Mouse (Mus musculus) stomach, embryonic 14.5 days (tissue): Measurements from ENCODE around the gene Sipa1. TPM values are rescaled to one million over a fixed set of nuclear protein-coding genes. Genes with fewer than 3 reads are reported as not detected.

ENCODE experiments used
- ATAC-seq: fragments of 200-750 bp; cut with Nextera tagmentation; 2 replicates; pipeline ENCODE4 v1.8.0; 2017; ENCODE audit warnings: low read depth, moderate TSS enrichment; ENCODE audit not compliant: insufficient number of reproducible peaks, insufficient read depth, low FRiP score
- H3K27ac ChIP-seq: fragments of 300-500 bp; sonication (generic); 2 replicates; pipeline ENCODE4 v1.5.1; 2014; ENCODE audit warnings: mild to moderate bottlenecking, low read length, moderate library complexity, mixed read lengths
- H3K27me3 ChIP-seq: fragments of 300-500 bp; sonication (generic); 2 replicates; pipeline ENCODE4 v1.6.1; 2014; ENCODE audit warnings: low read length, control low read depth, mixed read lengths; ENCODE audit not compliant: control insufficient read depth, insufficient read depth
- H3K36me3 ChIP-seq: fragments of 300-500 bp; sonication (generic); 2 replicates; pipeline ENCODE4 v1.6.1; 2014; ENCODE audit warnings: mild to moderate bottlenecking, control low read depth, low read length, moderate library complexity, mixed read lengths; ENCODE audit not compliant: control insufficient read depth, insufficient read depth
- H3K4me1 ChIP-seq: fragments of 300-500 bp; sonication (generic); 2 replicates; pipeline ENCODE4 v1.6.1; 2014; ENCODE audit warnings: low read length, control low read depth, mixed read lengths; ENCODE audit not compliant: control insufficient read depth, insufficient read depth
- H3K4me2 ChIP-seq: fragments of 300-500 bp; sonication (generic); replicated peaks from 2 replicates; pipeline ENCODE4 v1.6.1; 2014; ENCODE audit warnings: low read depth, low read length, control low read depth
- H3K4me3 ChIP-seq: fragments of 300-500 bp; sonication (generic); 2 replicates; pipeline ENCODE4 v1.5.1; 2014; ENCODE audit warnings: low read depth, low read length, control low read depth
- H3K9ac ChIP-seq: fragments of 300-500 bp; sonication (generic); replicated peaks from 2 replicates; pipeline ENCODE4 v1.6.1; 2014; ENCODE audit warnings: low read depth, mild to moderate bottlenecking, control low read depth, low read length, moderate library complexity, mixed read lengths
- H3K9me3 ChIP-seq: fragments of 300-500 bp; sonication (generic); 2 replicates; pipeline ENCODE4 v1.6.1; 2016; ENCODE audit warnings: low read depth, low read length, control low read depth; ENCODE audit not compliant: control insufficient read depth
- WGBS: fragments of 180-500 bp; shearing (Covaris S2); extraction: QIAGEN DNeasy Blood & Tissue Kit; methylation state at CpG from one replicate; pipeline ENCODE4 v1.1.7; 2014; 5-methylcytosine and 5-hydroxymethylcytosine counted together
- polyA plus RNA-seq: library from polyadenylated mRNA; unstranded; fragments of >200 nt; fragmentation: Nextera tagmentation; extraction: Ambion mirVana; gene quantifications from 2 replicates; pipeline ENCODE4 v1.2.1, GENCODE M21; 2014

Gene Sipa1
- polyA plus RNA-seq, 1 experiment from 2014 or later: 15.2 TPM

DNA sequence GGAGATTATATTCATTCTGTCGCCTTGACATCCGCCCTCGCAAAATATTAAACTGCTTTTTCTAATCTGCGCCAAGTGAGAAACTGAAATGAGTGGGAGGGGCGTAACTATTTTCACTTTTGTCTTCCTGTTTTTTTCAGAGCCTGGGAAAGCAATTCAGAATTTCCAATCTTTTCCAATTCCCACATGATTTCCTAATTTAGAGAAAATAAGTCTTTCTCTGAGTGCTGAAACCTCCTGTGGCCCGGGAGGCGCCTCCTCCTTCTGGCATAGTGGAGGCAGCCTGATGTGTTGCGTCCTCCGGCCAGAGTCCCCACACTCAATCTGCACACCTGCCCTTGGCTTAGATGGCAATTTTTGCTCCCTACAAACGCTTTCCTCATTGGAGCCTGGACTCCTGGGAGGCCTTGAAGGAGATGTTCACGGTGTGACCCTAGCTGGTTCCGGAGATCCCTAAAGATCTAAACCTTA lies 26.9 kb downstream of the Sipa1 start:
- ATAC-seq: no peak

DNA sequence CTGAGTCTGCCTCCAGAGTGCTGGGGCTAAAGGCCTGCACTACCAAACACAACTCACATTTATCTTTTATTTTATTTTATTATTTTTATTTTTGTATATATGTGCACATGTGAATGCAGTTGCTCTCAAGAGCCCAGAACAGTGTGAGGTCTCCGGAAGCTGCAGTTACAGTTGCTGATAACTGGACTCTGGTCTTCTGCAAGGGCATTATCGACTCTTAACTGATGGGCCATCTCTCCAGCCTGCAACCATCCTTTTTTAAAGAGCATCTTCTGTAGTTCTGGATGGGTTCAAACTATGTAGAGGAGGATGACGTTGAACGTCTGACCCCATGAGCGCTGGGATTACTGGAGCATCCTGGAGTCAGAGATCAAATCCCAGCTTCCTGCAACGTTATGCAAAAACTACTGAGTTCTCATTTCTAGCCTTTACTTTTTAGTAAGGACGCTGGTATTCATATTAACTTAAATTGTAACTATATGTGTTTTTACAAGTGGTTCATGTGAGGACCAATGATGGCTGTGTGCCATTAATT lies 27.4 kb downstream of the Sipa1 start:
- no peak overlapping the region for H3K9ac ChIP-seq
- peaks cover 7% of the 10 kb centered on the region; the same call in 1 of the 2 replicates for H3K4me1 ChIP-seq
- H3K36me3 ChIP-seq: peaks cover 24% of the 10 kb centered on the region
- H3K4me3 ChIP-seq: no peak overlapping the region
- WGBS: 72% methylated on average over 7 of the region's 7 CpGs
- H3K4me2 ChIP-seq: peak overlapping the region; percentile 79
- ATAC-seq: no peak
- no peak overlapping the region for H3K27ac ChIP-seq
- H3K9me3 ChIP-seq: no peaks in the 10 kb centered on the region
- no peaks in the 10 kb centered on the region for H3K27me3 ChIP-seq

More for the DNA sequence above, 26.9 kb downstream of the Sipa1 start:
- Histone ChIP-seq H3K27me3 (no peaks in the 10 kb centered on the region), H3K9ac (peak overlapping the region; percentile 84), H3K4me2 (peak overlapping the region; percentile 79), H3K9me3 (no peaks in the 10 kb centered on the region), H3K4me1 (peaks cover 7% of the 10 kb centered on the region; the same call in 1 of the 2 replicates), H3K27ac (peak overlapping the region; percentile 92), H3K36me3 (peaks cover 29% of the 10 kb centered on the region), H3K4me3 (peak overlapping the region; percentile 83)
- 40% methylated on average over 12 of the region's 12 CpGs for WGBS

DNA sequence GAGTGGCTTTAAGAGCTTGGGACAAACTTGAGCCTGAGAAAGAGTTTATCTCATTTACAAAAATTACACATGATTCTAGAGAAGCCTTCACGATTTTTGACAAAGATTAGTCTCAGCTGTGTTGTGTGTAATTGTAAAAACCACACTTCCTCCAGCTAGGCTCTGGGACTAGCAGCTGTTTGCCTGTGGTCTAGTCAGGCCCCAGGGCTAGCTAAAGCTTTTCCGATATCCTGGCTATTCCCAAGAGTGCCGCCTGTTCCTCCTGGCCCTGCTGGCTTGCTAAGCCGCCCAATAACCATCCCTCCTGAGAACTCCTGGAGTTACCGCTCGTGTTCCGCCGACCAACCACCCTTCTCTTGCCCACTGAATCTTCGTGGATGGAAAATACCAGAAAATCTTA lies 31.4 kb downstream of the Sipa1 start:
- ATAC-seq: no peak
- Histone ChIP-seq H3K4me1 (no peaks in the 10 kb centered on the region), H3K27me3 (no peaks in the 10 kb centered on the region), H3K9ac (no peak overlapping the region), H3K9me3 (no peaks in the 10 kb centered on the region), H3K4me2 (no peak overlapping the region), H3K36me3 (no peaks in the 10 kb centered on the region), H3K4me3 (no peak overlapping the region), H3K27ac (no peak overlapping the region)
- 79% methylated on average over 9 of the region's 9 CpGs for WGBS

DNA sequence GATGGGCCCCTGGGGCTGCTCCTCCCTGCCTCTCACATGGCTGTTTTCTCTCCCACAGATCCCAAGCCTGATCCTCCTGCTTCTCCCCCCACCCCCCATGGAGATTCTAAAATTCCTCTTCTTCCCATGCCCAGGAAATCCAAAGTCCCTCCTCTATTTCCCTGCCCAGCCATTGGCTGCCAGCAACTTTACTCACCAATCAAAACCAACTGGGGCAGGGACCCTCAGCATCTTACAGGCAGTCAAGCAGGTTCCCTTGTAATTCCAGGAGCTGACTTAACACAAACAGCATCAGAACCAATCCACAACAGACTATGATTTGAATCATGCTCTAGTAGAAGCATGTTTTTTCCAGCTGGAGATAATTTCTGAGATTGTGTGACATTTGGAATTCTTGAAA lies 33.6 kb downstream of the Sipa1 start:
- Histone ChIP-seq H3K9ac (no peak overlapping the region), H3K36me3 (no peaks in the 10 kb centered on the region), H3K9me3 (no peaks in the 10 kb centered on the region), H3K27me3 (no peaks in the 10 kb centered on the region), H3K4me1 (no peaks in the 10 kb centered on the region), H3K4me3 (no peak overlapping the region), H3K4me2 (no peak overlapping the region), H3K27ac (no peak overlapping the region)
- no peak for ATAC-seq

DNA sequence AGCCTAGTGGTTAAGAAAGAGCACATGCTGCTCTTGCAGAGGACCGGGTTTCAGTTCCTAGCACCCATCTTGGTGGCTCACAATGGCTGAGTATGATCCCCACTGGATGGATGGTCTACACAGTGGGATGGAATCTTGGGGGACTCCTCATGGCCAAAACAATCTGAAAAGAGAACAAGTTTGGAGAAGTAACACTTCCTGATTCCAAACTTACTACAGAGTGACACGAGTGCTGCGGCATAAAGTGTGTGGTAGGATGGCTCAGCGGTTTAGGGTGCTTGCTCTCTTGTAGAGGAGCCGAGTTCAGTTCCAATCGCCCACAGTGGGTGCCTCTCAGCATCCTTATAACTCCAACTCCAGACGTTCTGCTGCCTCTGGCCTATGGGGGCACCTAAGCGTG lies 38.2 kb downstream of the Sipa1 start:
- Histone ChIP-seq H3K4me2 (no peak overlapping the region), H3K9me3 (no peaks in the 10 kb centered on the region), H3K36me3 (no peaks in the 10 kb centered on the region), H3K27ac (no peak overlapping the region), H3K27me3 (no peaks in the 10 kb centered on the region), H3K4me1 (no peaks in the 10 kb centered on the region), H3K4me3 (no peak overlapping the region), H3K9ac (no peak overlapping the region)
- no peak for ATAC-seq
- 92% methylated on average over 8 of the region's 8 CpGs for WGBS

DNA sequence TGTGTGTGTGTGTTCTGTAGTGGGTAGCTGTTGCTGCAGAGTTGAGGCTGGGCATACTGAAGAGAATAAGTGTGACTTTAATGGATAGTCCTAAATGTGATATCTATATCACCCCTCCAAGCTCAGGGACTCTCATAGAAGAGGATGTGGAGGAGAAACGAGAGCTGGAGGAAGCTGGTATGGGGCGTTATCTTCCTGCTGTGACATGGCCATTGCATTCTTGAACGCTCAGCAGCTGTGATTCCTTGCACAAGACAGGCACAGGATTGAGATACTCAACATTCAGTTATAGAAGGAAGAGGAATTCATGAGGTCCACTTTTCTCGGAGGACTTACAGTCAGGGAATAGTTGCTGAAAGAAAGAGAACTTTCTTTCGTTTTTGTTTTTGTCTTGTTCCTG lies 41.6 kb downstream of the Sipa1 start:
- no peak overlapping the region for H3K9ac ChIP-seq
- ATAC-seq: no peak
- 77% methylated on average over 5 of the region's 5 CpGs for WGBS

DNA sequence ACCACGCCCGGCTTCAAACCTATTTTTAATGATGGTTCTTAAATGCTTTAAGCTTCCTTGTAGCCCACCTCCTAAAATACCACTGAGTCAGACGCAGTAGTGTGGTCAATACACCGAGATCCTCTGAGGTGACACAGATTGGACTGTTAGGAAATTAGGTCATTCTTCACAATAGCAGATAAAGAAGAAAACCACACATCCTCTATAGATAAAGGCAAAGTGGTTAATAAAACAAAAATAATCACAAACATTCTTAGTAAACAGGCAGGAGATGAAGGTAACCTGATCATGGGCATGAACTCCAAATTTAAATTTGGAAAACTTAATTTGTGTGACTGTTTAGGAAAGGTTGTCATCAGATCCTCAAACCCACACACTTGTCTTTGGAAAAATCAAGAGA lies 43.5 kb downstream of the Sipa1 start:
- no peak overlapping the region for H3K4me2 ChIP-seq
- ATAC-seq: no peak
- H3K27me3 ChIP-seq: no peaks in the 10 kb centered on the region
- H3K27ac ChIP-seq: no peak overlapping the region
- no peaks in the 10 kb centered on the region for H3K36me3 ChIP-seq
- 78% methylated on average over 4 of the region's 4 CpGs for WGBS
- H3K4me1 ChIP-seq: no peaks in the 10 kb centered on the region
- H3K9me3 ChIP-seq: no peaks in the 10 kb centered on the region
- no peak overlapping the region for H3K4me3 ChIP-seq
- H3K9ac ChIP-seq: no peak overlapping the region

More for the DNA sequence above, 41.6 kb downstream of the Sipa1 start:
- Histone ChIP-seq H3K4me2 (no peak overlapping the region), H3K4me3 (no peak overlapping the region), H3K27ac (no peak overlapping the region), H3K27me3 (no peaks in the 10 kb centered on the region), H3K9me3 (no peaks in the 10 kb centered on the region), H3K4me1 (no peaks in the 10 kb centered on the region), H3K36me3 (no peaks in the 10 kb centered on the region)

DNA sequence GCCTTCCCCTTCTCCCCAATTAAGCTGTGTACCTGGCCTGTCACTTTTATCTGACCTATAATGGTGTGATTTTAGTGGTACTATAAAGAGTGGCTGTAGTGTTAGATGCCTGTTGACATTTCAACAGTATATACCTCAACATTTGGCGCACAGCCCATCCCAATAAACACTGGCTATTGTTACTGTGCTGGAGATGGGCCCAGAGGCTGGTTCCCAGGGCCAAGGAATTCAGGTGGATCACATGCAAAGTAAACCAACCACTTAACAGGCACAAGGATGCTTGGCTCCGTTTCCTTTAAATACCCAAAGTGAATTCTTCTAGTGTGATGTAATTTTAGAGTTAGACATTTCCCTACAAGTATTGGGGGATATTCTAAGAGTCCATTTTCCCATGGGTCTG lies 48.6 kb downstream of the Sipa1 start:
- WGBS: 66% methylated on average over 2 of the region's 2 CpGs
- no peak for ATAC-seq

DNA sequence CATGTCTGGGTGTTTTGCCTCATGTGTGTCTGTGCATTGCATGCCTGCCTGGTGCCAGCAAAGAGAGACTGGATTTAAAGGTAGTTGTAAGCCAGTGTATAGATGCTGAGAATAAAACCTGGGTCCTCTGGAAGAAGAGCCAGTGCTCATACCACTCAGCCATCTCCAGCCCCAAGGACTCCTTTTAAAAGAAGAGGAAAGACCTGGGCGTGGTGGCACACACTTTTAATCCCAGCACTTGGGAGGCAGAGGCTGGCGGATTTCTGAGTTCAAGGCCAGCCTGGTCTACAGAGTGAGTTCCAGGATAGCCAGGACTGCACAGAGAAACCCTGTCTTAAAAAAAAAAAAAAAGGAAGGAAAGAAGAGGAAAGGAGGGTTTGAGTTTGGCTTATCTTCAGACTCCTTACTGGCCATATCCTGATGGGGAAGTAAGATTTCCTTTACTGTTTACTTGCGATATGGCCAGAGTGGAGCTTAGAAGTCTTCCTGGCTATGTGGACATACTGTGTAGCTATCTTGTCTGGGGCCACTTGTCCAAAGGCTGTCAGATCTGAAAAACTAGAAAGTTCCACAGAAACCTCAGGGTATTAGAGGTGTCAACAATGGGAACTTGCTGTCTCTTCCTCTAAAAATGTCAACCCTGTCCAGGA lies 50.6 kb downstream of the Sipa1 start:
- WGBS: 68% methylated on average over 3 of the region's 3 CpGs

More for the DNA sequence above, 48.6 kb downstream of the Sipa1 start:
- no peak overlapping the region for H3K27ac ChIP-seq
- no peak overlapping the region for H3K4me2 ChIP-seq
- no peaks in the 10 kb centered on the region for H3K27me3 ChIP-seq
- H3K9me3 ChIP-seq: no peaks in the 10 kb centered on the region
- no peaks in the 10 kb centered on the region for H3K4me1 ChIP-seq
- H3K4me3 ChIP-seq: no peak overlapping the region
- no peak overlapping the region for H3K9ac ChIP-seq
- no peaks in the 10 kb centered on the region for H3K36me3 ChIP-seq

More for the DNA sequence above, 50.6 kb downstream of the Sipa1 start:
- H3K4me1 ChIP-seq: peaks cover 10% of the 10 kb centered on the region
- H3K27me3 ChIP-seq: no peaks in the 10 kb centered on the region
- no peak for ATAC-seq
- H3K27ac ChIP-seq: no peak overlapping the region
- no peak overlapping the region for H3K4me2 ChIP-seq
- H3K4me3 ChIP-seq: no peak overlapping the region
- H3K9me3 ChIP-seq: no peaks in the 10 kb centered on the region
- H3K9ac ChIP-seq: no peak overlapping the region
- peaks cover 10% of the 10 kb centered on the region for H3K36me3 ChIP-seq
